Mouse (Mus musculus): Measurements from ENCODE around the gene Mlf1. TPM values are rescaled to one million over a fixed set of nuclear protein-coding genes. Genes with fewer than 3 reads are reported as not detected.

Mlf1 gene
- 17.3 and 17.9 TPM in 2 replicates for polyA plus RNA-seq (2015; fragmentation: Nextera tagmentation; extraction: Ambion mirVana)

DNA sequence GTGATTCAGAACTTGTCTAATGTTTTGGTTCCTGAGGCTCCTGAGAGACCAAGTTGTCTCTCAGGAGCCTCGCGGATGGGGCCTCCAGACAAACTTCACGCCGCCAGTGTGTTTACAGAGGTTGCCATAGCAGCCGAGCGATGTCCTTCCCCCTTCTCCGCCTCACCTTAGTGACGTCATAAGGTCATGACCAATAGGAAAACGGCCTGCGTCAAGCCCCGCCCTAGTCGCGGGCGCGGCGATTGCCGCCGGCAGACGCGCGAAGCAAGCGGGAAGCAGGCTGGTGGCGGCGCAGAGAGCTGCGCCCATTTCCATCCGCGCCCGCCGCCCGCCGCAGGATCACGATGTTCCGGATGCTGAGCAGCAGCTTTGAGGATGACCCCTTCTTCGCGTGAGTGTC, at the start of gene Mlf1:
Gene Mlf1 (plus strand): TSS at position 226 of the 400 bp plus-strand sequence.
- Histone ChIP-seq H3K9ac (replicated peaks) (peak within 1 kb of the TSS; percentile 60), H3K4me2 (peak within 1 kb of the TSS; percentile 93), H3K4me3 (replicated peaks) (peak within 1 kb of the TSS; percentile 56), H3K9me3 (replicated peaks) (no peaks in the 10 kb centered on the region), H3K36me3 (no peaks in the 10 kb centered on the region), H3K27me3 (replicated peaks) (peaks cover 33% of the 10 kb centered on the region), H3K4me1 (0 out of 2 replicates have a peak, but pooled peaks cover 5% of the 10 kb centered on the region), H3K27ac (replicated peaks) (no peak within 1 kb of the TSS)
- peak; percentile 99 for ATAC-seq (ENCODE audit: low FRiP score)
- WGBS: 0% methylated on average over 35 of the region's 35 CpGs

DNA sequence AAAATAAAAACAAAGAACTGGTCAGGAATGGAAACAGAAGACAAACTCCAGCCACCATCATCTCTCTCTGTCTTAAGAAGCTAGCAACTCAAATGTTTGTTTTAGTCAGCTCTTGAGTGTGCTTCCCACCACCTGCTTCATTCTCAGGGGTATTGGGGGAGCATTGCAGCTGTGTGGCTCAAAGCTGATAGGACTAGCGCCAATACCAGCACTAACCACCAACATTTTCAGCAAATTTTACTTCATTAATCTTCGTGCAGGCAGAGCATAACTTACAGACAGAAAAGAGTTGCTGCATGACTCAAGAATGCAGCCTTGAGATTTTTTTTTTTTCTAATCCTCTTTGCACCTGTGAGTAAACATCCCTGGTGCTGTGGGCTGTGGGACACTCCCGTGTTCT, 34.3 kb upstream of the Mlf1 start:
- no peaks in the 10 kb centered on the region for H3K36me3 ChIP-seq
- H3K27me3 ChIP-seq (replicated peaks): no peaks in the 10 kb centered on the region
- 58% methylated on average over 3 of the region's 3 CpGs for WGBS
- no peak overlapping the region for H3K9ac ChIP-seq (replicated peaks)
- H3K4me3 ChIP-seq (replicated peaks): no peak overlapping the region
- H3K4me1 ChIP-seq: 0 out of 2 replicates have a peak, but pooled peaks cover 3% of the 10 kb centered on the region
- no peaks in the 10 kb centered on the region for H3K9me3 ChIP-seq (replicated peaks)
- no peak overlapping the region for H3K27ac ChIP-seq (replicated peaks)
- no peak for ATAC-seq (ENCODE audit: low FRiP score)
- no peak overlapping the region for H3K4me2 ChIP-seq

DNA sequence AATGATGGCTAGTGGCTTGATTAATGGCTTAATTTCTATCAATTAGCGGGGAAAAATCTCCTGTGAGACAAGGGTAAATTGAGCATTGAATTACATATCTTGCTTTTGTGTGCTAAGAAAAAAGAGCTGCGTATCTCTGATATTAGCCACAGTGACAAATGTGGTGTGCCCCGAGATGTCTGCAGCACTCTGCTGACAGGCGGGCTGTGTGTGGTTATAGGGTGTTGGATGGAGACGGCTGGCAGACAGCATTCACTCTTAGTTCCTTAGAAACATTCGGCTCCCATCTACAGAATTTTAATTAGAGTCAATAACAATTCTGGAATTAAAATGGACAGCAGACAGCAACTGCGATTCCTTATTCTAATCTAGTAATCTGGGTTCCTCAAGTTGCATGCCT, 33.0 kb upstream of the Mlf1 start:
- no peaks in the 10 kb centered on the region for H3K9me3 ChIP-seq (replicated peaks)
- H3K27ac ChIP-seq (replicated peaks): no peak overlapping the region
- no peak overlapping the region for H3K4me3 ChIP-seq (replicated peaks)
- 0 out of 2 replicates have a peak, but pooled peaks cover 3% of the 10 kb centered on the region for H3K4me1 ChIP-seq
- no peak for ATAC-seq (ENCODE audit: low FRiP score)
- no peaks in the 10 kb centered on the region for H3K27me3 ChIP-seq (replicated peaks)
- WGBS: 33% methylated on average over 7 of the region's 7 CpGs
- no peaks in the 10 kb centered on the region for H3K36me3 ChIP-seq
- no peak overlapping the region for H3K9ac ChIP-seq (replicated peaks)
- H3K4me2 ChIP-seq: no peak overlapping the region

DNA sequence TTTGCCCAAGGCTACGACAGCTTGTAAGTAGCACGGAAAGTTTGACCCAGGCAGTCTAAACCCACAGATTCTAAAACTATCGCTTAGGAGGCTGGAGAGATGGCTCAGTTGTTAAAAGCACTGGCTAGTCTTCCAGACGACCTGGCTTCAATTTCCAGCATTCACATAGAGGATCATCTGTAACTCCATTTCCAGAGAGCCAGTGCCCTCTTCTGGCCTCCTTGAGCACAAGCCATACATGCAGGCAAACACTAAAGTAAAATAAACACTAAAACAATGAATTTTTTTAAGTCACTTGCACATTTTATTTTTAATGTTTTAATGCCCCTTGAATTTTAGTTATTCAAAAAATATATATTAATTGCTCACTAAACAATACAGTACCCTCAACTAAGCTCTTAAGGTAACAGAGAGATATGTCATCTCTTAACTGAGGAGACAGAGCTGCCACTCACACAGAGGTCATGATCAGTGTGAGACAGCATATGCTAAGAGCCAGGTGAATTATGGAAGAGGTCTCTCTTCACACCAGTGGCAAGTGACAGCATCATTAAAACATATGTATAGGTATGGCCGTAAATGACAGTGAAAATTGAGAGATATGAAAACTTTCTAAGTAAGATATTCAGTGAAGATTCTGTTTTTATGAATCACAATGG, 30.8 kb upstream of the Mlf1 start:
- WGBS: 65% methylated on average over 5 of the region's 5 CpGs
- ATAC-seq (ENCODE audit: low FRiP score): no peak

DNA sequence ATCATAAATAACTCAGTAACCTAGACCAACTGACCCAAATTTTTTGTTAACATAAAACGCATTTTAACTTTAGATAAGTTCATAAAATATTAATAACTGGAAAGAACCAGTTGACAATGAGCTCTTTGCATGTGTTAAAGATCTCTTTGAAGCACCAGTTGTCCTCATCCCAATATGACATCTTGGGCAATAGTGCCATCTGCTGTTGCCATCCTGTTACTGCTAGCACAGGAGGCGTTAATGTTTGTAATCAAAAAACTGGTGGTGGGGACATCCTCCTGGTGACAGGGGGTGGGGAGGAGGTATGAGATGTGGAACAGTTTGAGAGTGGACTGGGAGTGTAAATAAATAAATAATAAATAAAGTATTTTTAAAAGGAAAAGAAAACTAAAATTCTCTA, 29.3 kb upstream of the Mlf1 start:
- Histone ChIP-seq H3K4me3 (replicated peaks) (no peak overlapping the region), H3K27me3 (replicated peaks) (no peaks in the 10 kb centered on the region), H3K9ac (replicated peaks) (no peak overlapping the region), H3K9me3 (replicated peaks) (no peaks in the 10 kb centered on the region), H3K36me3 (no peaks in the 10 kb centered on the region), H3K4me2 (no peak overlapping the region), H3K4me1 (0 out of 2 replicates have a peak, but pooled peaks cover 3% of the 10 kb centered on the region), H3K27ac (replicated peaks) (no peak overlapping the region)
- ATAC-seq (ENCODE audit: low FRiP score): no peak
- 12% methylated on average over 2 of the region's 2 CpGs for WGBS

More for the DNA sequence above, 30.8 kb upstream of the Mlf1 start:
- H3K9ac ChIP-seq (replicated peaks): no peak overlapping the region
- H3K36me3 ChIP-seq: no peaks in the 10 kb centered on the region
- no peaks in the 10 kb centered on the region for H3K27me3 ChIP-seq (replicated peaks)
- no peak overlapping the region for H3K27ac ChIP-seq (replicated peaks)
- no peak overlapping the region for H3K4me2 ChIP-seq
- no peaks in the 10 kb centered on the region for H3K9me3 ChIP-seq (replicated peaks)
- 0 out of 2 replicates have a peak, but pooled peaks cover 3% of the 10 kb centered on the region for H3K4me1 ChIP-seq
- H3K4me3 ChIP-seq (replicated peaks): no peak overlapping the region

DNA sequence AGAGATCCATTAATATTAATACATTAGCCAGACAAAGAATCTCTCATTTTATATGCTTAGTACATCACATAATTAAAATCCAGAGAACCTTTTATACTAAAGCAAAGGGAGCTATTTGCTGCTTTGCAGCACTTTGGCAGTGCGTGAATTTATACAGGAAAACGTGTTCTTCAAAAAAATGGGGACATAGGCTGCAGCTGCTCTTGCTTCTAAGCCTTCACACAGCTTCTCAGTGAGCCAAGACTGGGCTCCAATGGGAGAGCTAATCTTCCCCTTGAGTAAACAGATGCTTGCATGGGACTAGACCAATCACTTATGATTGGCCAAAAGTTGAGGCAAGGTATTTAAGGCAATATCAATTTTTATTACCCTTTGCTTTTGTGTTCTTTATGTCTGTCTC, 27.2 kb upstream of the Mlf1 start:
- 53% methylated on average over 2 of the region's 2 CpGs for WGBS
- Histone ChIP-seq H3K9ac (replicated peaks) (no peak overlapping the region), H3K27ac (replicated peaks) (no peak overlapping the region), H3K36me3 (no peaks in the 10 kb centered on the region), H3K4me2 (no peak overlapping the region), H3K9me3 (replicated peaks) (no peaks in the 10 kb centered on the region), H3K27me3 (replicated peaks) (no peaks in the 10 kb centered on the region), H3K4me3 (replicated peaks) (no peak overlapping the region), H3K4me1 (no peaks in the 10 kb centered on the region)
- no peak for ATAC-seq (ENCODE audit: low FRiP score)

DNA sequence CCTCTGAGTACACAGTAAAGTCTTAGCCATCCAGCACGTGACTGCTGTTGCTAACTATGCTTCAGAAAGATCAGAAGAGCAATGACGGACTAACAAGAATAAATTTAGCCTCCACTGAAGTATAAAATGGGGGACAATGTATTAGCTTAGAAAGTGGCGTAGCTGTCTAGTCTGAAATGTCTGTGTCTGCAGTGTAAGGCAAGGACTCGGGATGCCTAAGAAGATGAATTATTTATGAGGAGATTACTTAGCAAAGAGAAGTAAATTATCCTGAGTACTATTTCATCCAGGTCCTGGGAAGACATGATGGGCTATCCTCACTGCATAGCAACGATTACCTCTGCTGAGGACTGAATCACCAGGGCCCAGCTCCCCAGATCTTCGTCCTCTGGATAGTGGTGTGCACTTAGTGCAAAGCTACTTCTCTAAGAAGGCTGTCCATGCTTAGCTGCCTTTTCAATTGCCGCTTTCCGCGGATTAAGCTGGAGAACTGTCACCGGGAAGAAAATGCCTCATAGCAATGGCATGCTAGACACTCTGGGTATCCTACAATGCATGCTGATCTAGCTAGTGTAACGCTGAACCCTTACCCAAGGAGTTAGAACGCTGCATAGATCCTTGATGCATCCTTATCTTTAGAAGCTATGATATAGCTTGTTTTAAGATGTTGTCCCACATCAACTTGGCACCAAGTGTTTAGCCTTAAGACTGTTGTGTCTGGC, 22.3 kb upstream of the Mlf1 start:
- Histone ChIP-seq H3K36me3 (no peaks in the 10 kb centered on the region), H3K4me2 (no peak overlapping the region), H3K27me3 (replicated peaks) (no peaks in the 10 kb centered on the region), H3K27ac (replicated peaks) (no peak overlapping the region), H3K4me3 (replicated peaks) (no peak overlapping the region), H3K4me1 (no peaks in the 10 kb centered on the region), H3K9ac (replicated peaks) (no peak overlapping the region), H3K9me3 (replicated peaks) (no peaks in the 10 kb centered on the region)
- 56% methylated on average over 12 of the region's 12 CpGs for WGBS
- ATAC-seq (ENCODE audit: low FRiP score): no peak

DNA sequence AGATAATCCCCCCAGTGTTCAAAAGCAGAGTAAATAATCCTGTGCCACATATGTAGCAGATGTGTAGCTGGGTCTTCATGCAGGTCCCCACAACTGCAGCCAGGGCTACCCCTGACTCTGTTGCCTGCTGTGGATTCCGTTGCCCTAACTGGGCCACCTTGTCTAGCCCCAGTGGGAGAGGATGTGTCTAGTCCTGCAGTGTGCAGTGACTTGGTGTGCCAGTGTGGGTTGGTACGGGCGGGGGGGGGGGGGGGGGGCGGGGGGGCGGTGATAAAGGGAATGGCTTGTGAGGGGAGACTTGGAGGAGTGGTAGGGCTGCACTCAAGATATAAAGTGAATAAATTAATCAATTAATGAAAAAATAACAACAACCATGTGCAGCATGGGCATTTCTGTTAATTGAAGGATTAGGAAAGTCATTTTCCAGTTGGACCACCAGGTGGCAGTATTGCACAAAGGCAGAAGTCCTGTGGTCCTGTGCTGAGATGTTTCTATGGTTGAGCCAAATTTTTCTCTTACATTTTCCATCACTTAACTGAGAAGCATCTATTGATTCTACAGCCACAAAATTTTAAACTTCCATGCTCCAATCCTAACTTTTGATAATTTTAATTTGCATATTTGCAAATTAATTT, 21.7 kb upstream of the Mlf1 start:
- 50% methylated on average over 4 of the region's 5 CpGs for WGBS
- H3K27ac ChIP-seq (replicated peaks): no peak overlapping the region
- no peaks in the 10 kb centered on the region for H3K36me3 ChIP-seq
- ATAC-seq (ENCODE audit: low FRiP score): peak; percentile 66
- peaks cover 5% of the 10 kb centered on the region; the same call in 1 of the 2 replicates for H3K27me3 ChIP-seq (replicated peaks)
- no peaks in the 10 kb centered on the region for H3K9me3 ChIP-seq (replicated peaks)
- no peak overlapping the region for H3K4me2 ChIP-seq
- no peak overlapping the region for H3K9ac ChIP-seq (replicated peaks)
- no peak overlapping the region for H3K4me3 ChIP-seq (replicated peaks)
- no peaks in the 10 kb centered on the region for H3K4me1 ChIP-seq

DNA sequence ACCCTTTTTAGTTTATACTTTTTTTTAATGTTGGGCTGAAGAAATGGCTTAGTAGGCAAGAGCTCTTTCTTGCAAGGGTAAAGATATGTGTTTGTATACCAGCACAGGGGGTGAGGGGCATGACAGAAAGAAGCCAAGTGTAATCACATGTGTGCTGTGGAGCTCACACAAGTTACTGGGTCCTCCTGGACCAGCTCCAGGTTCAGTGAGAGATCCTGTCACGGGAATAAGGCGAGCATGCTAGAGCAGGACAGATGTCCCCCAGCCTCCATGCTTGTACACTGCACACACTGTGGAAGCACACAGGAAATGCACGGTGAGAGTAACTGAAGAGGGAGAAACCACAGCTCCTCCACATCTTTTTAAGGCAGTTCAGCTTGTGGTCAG, 21.1 kb upstream of the Mlf1 start:
- Histone ChIP-seq H3K27ac (replicated peaks) (no peak overlapping the region), H3K9me3 (replicated peaks) (no peaks in the 10 kb centered on the region), H3K9ac (replicated peaks) (no peak overlapping the region), H3K4me2 (no peak overlapping the region), H3K4me1 (no peaks in the 10 kb centered on the region), H3K36me3 (no peaks in the 10 kb centered on the region), H3K4me3 (replicated peaks) (no peak overlapping the region), H3K27me3 (replicated peaks) (peaks cover 9% of the 10 kb centered on the region; the same call in 1 of the 2 replicates)
- ATAC-seq (ENCODE audit: low FRiP score): no peak
- WGBS: 77% methylated on average over 3 of the region's 3 CpGs

DNA sequence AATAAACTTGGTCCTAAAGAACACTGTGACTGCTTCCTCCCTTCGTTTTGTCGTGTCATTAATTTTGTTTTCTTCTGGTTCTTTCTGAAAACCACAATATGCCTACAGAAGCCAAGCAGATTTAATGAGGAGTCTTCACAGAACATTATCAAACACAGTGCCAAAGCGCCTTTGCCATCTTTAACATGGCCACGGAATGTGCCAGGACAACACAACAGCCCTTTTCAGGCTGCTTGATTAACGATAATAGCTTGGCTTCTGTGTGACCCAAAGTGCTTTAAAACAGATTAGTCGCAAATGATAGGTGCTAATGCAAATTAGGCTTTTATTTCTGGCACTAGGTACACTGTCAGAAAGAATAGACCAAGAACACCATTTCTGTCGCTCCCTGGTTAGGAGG, 15.5 kb upstream of the Mlf1 start:
- Histone ChIP-seq H3K4me2 (no peak overlapping the region), H3K27me3 (replicated peaks) (peaks cover 9% of the 10 kb centered on the region; the same call in 1 of the 2 replicates), H3K9ac (replicated peaks) (no peak overlapping the region), H3K9me3 (replicated peaks) (no peaks in the 10 kb centered on the region), H3K4me1 (no peaks in the 10 kb centered on the region), H3K4me3 (replicated peaks) (no peak overlapping the region), H3K36me3 (no peaks in the 10 kb centered on the region), H3K27ac (replicated peaks) (no peak overlapping the region)
- WGBS: 31% methylated on average over 7 of the region's 7 CpGs
- ATAC-seq (ENCODE audit: low FRiP score): no peak

DNA sequence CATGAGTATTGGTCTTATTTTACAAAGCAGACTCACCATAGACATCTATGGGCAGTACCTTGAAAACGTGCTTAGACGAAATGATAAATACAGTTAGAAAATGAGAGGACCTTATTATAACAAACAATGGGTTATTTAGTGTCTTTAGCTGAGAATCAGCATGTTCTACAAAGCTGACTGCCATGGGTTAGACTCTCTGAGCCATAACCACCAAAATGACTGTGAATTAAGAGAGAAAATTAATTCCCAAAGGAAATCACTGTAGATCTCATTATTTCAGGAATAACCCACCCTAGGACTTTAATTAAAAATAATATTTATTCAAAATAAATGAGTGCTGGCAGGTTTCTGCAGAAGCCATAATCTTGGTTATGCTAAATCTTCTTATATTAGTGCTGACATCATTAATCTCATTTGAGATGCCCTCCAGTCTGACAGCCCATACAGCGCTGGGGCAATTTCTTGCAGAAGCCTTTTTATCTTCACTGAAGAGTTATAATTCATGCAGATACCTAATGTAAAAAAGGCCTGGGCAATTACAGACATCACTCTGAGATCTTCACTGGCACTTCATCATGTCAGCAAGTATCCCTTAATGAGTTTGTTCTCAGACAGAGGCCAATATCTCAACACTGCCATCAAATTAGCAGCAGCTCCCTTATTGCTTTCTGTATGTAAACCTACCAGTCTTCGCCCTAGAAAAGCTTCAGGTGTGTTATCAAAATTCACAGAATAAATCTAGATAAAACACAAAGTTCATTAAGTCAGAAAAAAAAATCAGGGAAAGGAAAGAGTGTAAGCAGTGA, 7.6 kb upstream of the Mlf1 start:
- H3K9ac ChIP-seq (replicated peaks): no peak overlapping the region
- no peak overlapping the region for H3K4me2 ChIP-seq
- H3K27ac ChIP-seq (replicated peaks): no peak overlapping the region
- H3K4me1 ChIP-seq: no peaks in the 10 kb centered on the region
- H3K27me3 ChIP-seq (replicated peaks): peaks cover 11% of the 10 kb centered on the region; the same call in 1 of the 2 replicates
- 51% methylated on average over 4 of the region's 4 CpGs for WGBS
- no peak overlapping the region for H3K4me3 ChIP-seq (replicated peaks)
- H3K9me3 ChIP-seq (replicated peaks): no peaks in the 10 kb centered on the region
- peak; percentile 47; the same call in 1 of the 2 replicates for ATAC-seq (ENCODE audit: low FRiP score)
- no peaks in the 10 kb centered on the region for H3K36me3 ChIP-seq
